Mouse (Mus musculus): ENCODE data around the gene Gm20696.

Gene Gm20696

GRCm38 (mm10) chr6:99572071-99572470 is 94.5 kb downstream of the Gm20696 start:
- no peak for DNase-seq (ENCODE audit: low spot score)

GRCm38 (mm10) chr6:99566921-99567320 is 99.7 kb downstream of the Gm20696 start:
- no peak for DNase-seq (ENCODE audit: low spot score)

GRCm38 (mm10) chr6:99564766-99565165 is 101.8 kb downstream of the Gm20696 start:
- no peak for DNase-seq (ENCODE audit: low spot score)

- no peak for DNase-seq (ENCODE audit: low spot score)
Observed at GRCm38 (mm10) chr6:99556950-99557349, 109.6 kb downstream of the Gm20696 start.

GRCm38 (mm10) chr6:99552816-99553215 is 113.8 kb downstream of the Gm20696 start:
- no peak for DNase-seq (ENCODE audit: low spot score)

GRCm38 (mm10) chr6:99546416-99546815 is 120.2 kb downstream of the Gm20696 start:
- DNase-seq (ENCODE audit: low spot score), result no peak

- no peak for DNase-seq (ENCODE audit: low spot score)
Observed at GRCm38 (mm10) chr6:99545437-99545836, 121.2 kb downstream of the Gm20696 start.

- DNase-seq (ENCODE audit: low spot score), result no peak
Observed at GRCm38 (mm10) chr6:99541105-99541504, 125.5 kb downstream of the Gm20696 start.

- no peak for DNase-seq (ENCODE audit: low spot score)
Observed at GRCm38 (mm10) chr6:99540653-99541052, 125.9 kb downstream of the Gm20696 start.

- no peak for DNase-seq (ENCODE audit: low spot score)
Observed at GRCm38 (mm10) chr6:99540146-99540545, 126.5 kb downstream of the Gm20696 start.

- no peak for DNase-seq (ENCODE audit: low spot score)
Observed at GRCm38 (mm10) chr6:99538194-99538941, 128.2 kb downstream of the Gm20696 start.

- no peak for DNase-seq (ENCODE audit: low spot score)
Observed at GRCm38 (mm10) chr6:99534211-99534745, 132.3 kb downstream of the Gm20696 start.

GRCm38 (mm10) chr6:99532458-99532857 is 134.1 kb downstream of the Gm20696 start:
- no peak for DNase-seq (ENCODE audit: low spot score)

GRCm38 (mm10) chr6:99528972-99529371 is 137.6 kb downstream of the Gm20696 start:
- no peak for DNase-seq (ENCODE audit: low spot score)

- no peak for DNase-seq (ENCODE audit: low spot score)
Observed at GRCm38 (mm10) chr6:99527457-99528105, 139.0 kb downstream of the Gm20696 start.

GRCm38 (mm10) chr6:99525351-99525750 is 141.2 kb downstream of the Gm20696 start:
- no peak for DNase-seq (ENCODE audit: low spot score)

GRCm38 (mm10) chr6:99523679-99524370 is 142.8 kb downstream of the Gm20696 start:
- no peak for DNase-seq (ENCODE audit: low spot score)

GRCm38 (mm10) chr6:99523109-99523632 is 143.4 kb downstream of the Gm20696 start:
- no peak for DNase-seq (ENCODE audit: low spot score)

GRCm38 (mm10) chr6:99522359-99523108 is 144.1 kb downstream of the Gm20696 start, which contains the start of gene Foxp1:
Gene Foxp1, minus strand, starts transcription at chr6:99522721.
- no peak for DNase-seq (ENCODE audit: low spot score)

GRCm38 (mm10) chr6:99521641-99522358 is 144.8 kb downstream of the Gm20696 start:
- no peak for DNase-seq (ENCODE audit: low spot score)
